Mouse (Mus musculus) neural tube, embryonic 11.5 days (tissue): ENCODE data around the gene Smurf2. TPM values are rescaled to one million over a fixed set of nuclear protein-coding genes. Genes with fewer than 3 reads are reported as not detected.

Experiments
- ATAC-seq: fragments of 200-750 bp; cut with Nextera tagmentation; 2 replicates; pipeline ENCODE4 v1.8.0; 2017; ENCODE audit warnings: moderate number of reproducible peaks, mild to moderate bottlenecking, moderate TSS enrichment, moderate library complexity; ENCODE audit not compliant: insufficient read depth, low FRiP score, low TSS enrichment
- DNase-seq: peaks from one replicate; pipeline ENCODE4 v3.0.0-alpha.2; 2015; ENCODE audit warnings: low spot score
- H3K27ac ChIP-seq: fragments of 300-500 bp; sonication (generic); 2 replicates; pipeline ENCODE4 v1.5.1; 2014; ENCODE audit warnings: low read depth, mild to moderate bottlenecking, low read length
- H3K27me3 ChIP-seq: fragments of 300-500 bp; sonication (generic); 2 replicates; pipeline ENCODE4 v1.6.1; 2014; ENCODE audit warnings: mild to moderate bottlenecking, low read length, mixed read lengths; ENCODE audit not compliant: control insufficient read depth, insufficient read depth
- H3K36me3 ChIP-seq: fragments of 300-500 bp; sonication (generic); 2 replicates; pipeline ENCODE4 v1.6.1; 2014; ENCODE audit warnings: mild to moderate bottlenecking, low read length, moderate library complexity, mixed read lengths; ENCODE audit not compliant: control insufficient read depth, insufficient read depth
- H3K4me1 ChIP-seq: fragments of 300-500 bp; sonication (generic); 2 replicates; pipeline ENCODE4 v1.6.1; 2014; ENCODE audit warnings: low read length, mixed read lengths; ENCODE audit not compliant: control insufficient read depth, insufficient read depth
- H3K4me2 ChIP-seq: fragments of 300-500 bp; sonication (generic); 2 replicates; pipeline ENCODE4 v1.6.1; 2014; ENCODE audit warnings: low read depth, mild to moderate bottlenecking, moderate library complexity
- H3K4me3 ChIP-seq: fragments of 300-500 bp; sonication (generic); 2 replicates; pipeline ENCODE4 v1.5.1; 2014; ENCODE audit warnings: low read depth, low read length
- H3K9ac ChIP-seq: fragments of 300-500 bp; sonication (generic); 2 replicates; pipeline ENCODE4 v1.6.1; 2014; ENCODE audit warnings: mild to moderate bottlenecking, low read length
- H3K9me3 ChIP-seq: fragments of 300-500 bp; sonication (generic); 2 replicates; pipeline ENCODE4 v1.6.1; 2016; ENCODE audit warnings: low read length; ENCODE audit not compliant: control insufficient read depth
- WGBS: fragments of 180-500 bp; shearing (Covaris S2); extraction: QIAGEN DNeasy Blood & Tissue Kit; methylation state at CpG from one replicate; pipeline ENCODE4 v1.1.7; 2014; 5-methylcytosine and 5-hydroxymethylcytosine counted together
- polyA plus RNA-seq: library from polyadenylated mRNA; unstranded; fragments of >200 nt; fragmentation: Nextera tagmentation; extraction: Ambion mirVana; gene quantifications from 2 replicates; pipeline ENCODE4 v1.2.1, GENCODE M21; 2014

The Smurf2 gene
- polyA plus RNA-seq = 16.8 and 18.9 TPM in 2 replicates

DNA sequence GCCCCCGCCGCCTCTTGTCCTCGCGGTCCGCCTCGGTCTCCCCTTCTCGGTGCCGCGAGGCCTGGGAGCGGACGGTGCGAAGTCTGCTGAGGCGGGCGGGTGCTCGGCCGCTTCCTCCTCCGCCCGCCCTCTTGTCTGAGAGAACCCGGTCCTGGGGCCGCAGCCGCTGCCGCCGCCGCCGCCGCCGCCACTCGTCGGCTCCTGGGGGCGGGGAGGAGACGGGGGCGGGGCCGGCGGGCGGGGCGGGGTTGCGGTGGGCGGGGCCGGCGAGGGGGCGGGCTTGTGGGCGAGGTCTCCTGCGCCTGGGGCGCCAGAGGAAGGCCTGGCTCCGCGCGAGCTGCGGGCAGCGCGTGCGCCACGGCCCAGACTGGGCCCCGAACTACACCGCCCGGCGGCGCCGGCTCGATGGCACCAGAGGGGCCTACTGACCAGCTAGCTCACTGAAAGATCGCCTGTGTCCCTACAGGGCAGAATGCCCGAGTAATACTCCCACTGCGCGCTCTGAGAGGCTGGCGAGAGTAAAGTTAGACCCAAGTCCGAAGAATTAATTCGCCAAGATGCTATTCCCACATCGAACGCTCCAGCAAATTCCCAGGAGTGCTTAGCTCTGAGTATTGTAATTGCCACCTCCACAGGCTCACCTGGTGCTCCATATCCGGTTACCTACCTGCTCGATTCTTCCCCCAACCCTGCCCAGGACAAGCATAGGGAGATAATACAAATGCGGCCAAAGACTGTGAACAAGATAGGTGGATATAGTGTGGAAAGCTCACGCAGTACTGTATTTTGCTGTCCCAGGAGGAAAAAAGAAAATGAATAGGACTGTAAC is at the start of gene Smurf2:
TSS of gene Smurf2 (minus strand) at position 165 of the 829 bp plus-strand sequence.
- peak; percentile 95 for ATAC-seq
- Histone ChIP-seq H3K4me1 (peaks cover 11% of the 10 kb centered on the region), H3K9me3 (no peaks in the 10 kb centered on the region), H3K9ac (peak within 1 kb of the TSS; percentile 95), H3K4me3 (peak within 1 kb of the TSS; percentile 95), H3K4me2 (peak within 1 kb of the TSS; percentile 89), H3K36me3 (no peaks in the 10 kb centered on the region), H3K27me3 (no peaks in the 10 kb centered on the region), H3K27ac (peak within 1 kb of the TSS; percentile 95)
- 4% methylated on average over 46 of the region's 72 CpGs for WGBS
- peak; percentile 90 for DNase-seq

DNA sequence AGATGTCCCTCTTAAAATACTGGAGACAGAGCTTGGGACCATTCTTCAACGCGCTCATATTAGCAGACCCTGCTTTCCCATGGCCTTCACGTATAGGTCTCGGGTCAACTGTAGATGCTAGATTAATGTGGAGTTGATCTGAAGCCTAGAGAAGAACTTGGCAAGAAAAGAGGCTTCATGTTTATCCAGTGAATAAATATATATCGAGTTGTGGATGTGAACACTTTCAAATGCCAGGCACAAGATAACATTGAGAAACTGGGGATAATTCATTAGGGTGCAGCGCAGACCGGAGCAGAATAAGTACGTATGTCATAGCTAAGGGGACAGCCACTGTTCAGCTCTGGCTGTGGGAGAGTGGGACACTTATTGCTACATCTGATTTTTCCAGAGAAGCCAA is 49.3 kb upstream of the Smurf2 start:
- no peaks in the 10 kb centered on the region for H3K9me3 ChIP-seq
- no peak for ATAC-seq
- no peak overlapping the region for H3K9ac ChIP-seq
- no peaks in the 10 kb centered on the region for H3K4me1 ChIP-seq
- H3K36me3 ChIP-seq = no peaks in the 10 kb centered on the region
- WGBS = 95% methylated on average over 8 of the region's 8 CpGs
- no peaks in the 10 kb centered on the region for H3K27me3 ChIP-seq
- no peak overlapping the region for H3K4me3 ChIP-seq
- no peak overlapping the region for H3K4me2 ChIP-seq
- H3K27ac ChIP-seq = no peak overlapping the region
- no peak for DNase-seq

GRCm38 (mm10) chr11:106967630-106968029 is 47.1 kb upstream of the Smurf2 start:
- Histone ChIP-seq H3K4me3 (no peak overlapping the region), H3K36me3 (no peaks in the 10 kb centered on the region), H3K4me1 (no peaks in the 10 kb centered on the region), H3K9ac (no peak overlapping the region), H3K27ac (no peak overlapping the region), H3K9me3 (no peaks in the 10 kb centered on the region), H3K27me3 (no peaks in the 10 kb centered on the region), H3K4me2 (no peak overlapping the region)
- WGBS = 73% methylated on average over 10 of the region's 10 CpGs
- DNase-seq = no peak
- ATAC-seq = no peak

GRCm38 (mm10) chr11:106965881-106966280 is 45.4 kb upstream of the Smurf2 start:
- 91% methylated on average over 4 of the region's 4 CpGs for WGBS
- H3K27me3 ChIP-seq = no peaks in the 10 kb centered on the region

GRCm38 (mm10) chr11:106962310-106962709 is 41.8 kb upstream of the Smurf2 start:
- WGBS = 87% methylated on average over 9 of the region's 9 CpGs
- Histone ChIP-seq H3K4me2 (no peak overlapping the region), H3K36me3 (no peaks in the 10 kb centered on the region), H3K27ac (no peak overlapping the region), H3K4me1 (no peaks in the 10 kb centered on the region), H3K9me3 (no peaks in the 10 kb centered on the region; the same call in 1 of the 2 replicates), H3K9ac (no peak overlapping the region), H3K4me3 (no peak overlapping the region), H3K27me3 (no peaks in the 10 kb centered on the region)
- ATAC-seq = no peak
- DNase-seq = no peak

More at GRCm38 (mm10) chr11:106965881-106966280, 45.4 kb upstream of the Smurf2 start:
- H3K36me3 ChIP-seq = no peaks in the 10 kb centered on the region
- H3K4me3 ChIP-seq = no peak overlapping the region
- no peak for ATAC-seq
- H3K27ac ChIP-seq = no peak overlapping the region
- H3K4me1 ChIP-seq = no peaks in the 10 kb centered on the region
- no peak for DNase-seq
- H3K9ac ChIP-seq = no peak overlapping the region
- H3K9me3 ChIP-seq = no peaks in the 10 kb centered on the region
- H3K4me2 ChIP-seq = no peak overlapping the region

DNA sequence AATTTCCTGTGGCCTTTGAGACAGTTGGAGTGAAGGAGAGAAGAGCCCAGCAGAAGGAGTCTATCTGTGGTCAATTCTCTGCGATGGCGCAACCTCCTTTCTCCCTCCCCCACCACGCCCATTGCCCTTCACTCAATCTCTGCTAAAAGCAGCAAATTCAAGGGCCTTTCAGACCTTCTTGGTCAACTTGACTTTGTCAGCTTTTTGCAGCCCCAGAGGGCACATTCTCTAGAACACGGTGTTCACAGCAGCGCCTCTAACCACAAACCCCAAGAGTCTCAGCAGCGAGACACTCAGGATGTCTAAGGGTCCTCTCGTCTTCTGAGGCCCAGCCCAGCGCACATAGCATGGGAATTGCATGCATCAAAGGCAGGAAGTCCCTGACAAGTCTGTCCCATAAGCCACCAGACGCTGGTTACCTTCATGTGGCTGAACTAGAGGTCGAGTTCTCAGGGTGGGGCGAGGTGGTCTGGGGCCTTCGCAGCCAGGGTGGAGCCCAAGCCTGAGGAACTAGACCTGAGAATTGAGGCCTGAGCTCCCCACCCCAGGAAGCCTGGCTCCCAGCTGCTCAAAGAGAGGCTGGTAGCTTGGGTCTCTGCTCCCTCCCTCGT is 41.1 kb upstream of the Smurf2 start:
- no peak for ATAC-seq

GRCm38 (mm10) chr11:106959121-106959520 is 38.6 kb upstream of the Smurf2 start:
- H3K9ac ChIP-seq = no peak overlapping the region
- no peak for ATAC-seq
- WGBS = 91% methylated on average over 5 of the region's 5 CpGs

More for the DNA sequence above, 41.1 kb upstream of the Smurf2 start:
- Histone ChIP-seq H3K27me3 (no peaks in the 10 kb centered on the region), H3K36me3 (no peaks in the 10 kb centered on the region), H3K9ac (no peak overlapping the region), H3K27ac (no peak overlapping the region), H3K9me3 (no peaks in the 10 kb centered on the region; the same call in 1 of the 2 replicates), H3K4me1 (no peaks in the 10 kb centered on the region), H3K4me2 (no peak overlapping the region), H3K4me3 (no peak overlapping the region)
- 79% methylated on average over 13 of the region's 13 CpGs for WGBS
- DNase-seq = no peak

GRCm38 (mm10) chr11:106958407-106959071 is 38.0 kb upstream of the Smurf2 start:
- no peaks in the 10 kb centered on the region for H3K36me3 ChIP-seq
- H3K9me3 ChIP-seq = no peaks in the 10 kb centered on the region; the same call in 1 of the 2 replicates
- H3K27ac ChIP-seq = no peak overlapping the region
- WGBS = 80% methylated on average over 6 of the region's 6 CpGs
- no peak overlapping the region for H3K9ac ChIP-seq
- ATAC-seq (no peak), DNase-seq (no peak)
- H3K27me3 ChIP-seq = no peaks in the 10 kb centered on the region
- no peaks in the 10 kb centered on the region for H3K4me1 ChIP-seq
- H3K4me2 ChIP-seq = no peak overlapping the region
- no peak overlapping the region for H3K4me3 ChIP-seq

More at GRCm38 (mm10) chr11:106959121-106959520, 38.6 kb upstream of the Smurf2 start:
- Histone ChIP-seq H3K27ac (no peak overlapping the region), H3K27me3 (no peaks in the 10 kb centered on the region), H3K36me3 (no peaks in the 10 kb centered on the region), H3K4me1 (no peaks in the 10 kb centered on the region), H3K4me2 (no peak overlapping the region), H3K9me3 (no peaks in the 10 kb centered on the region; the same call in 1 of the 2 replicates), H3K4me3 (no peak overlapping the region)
- no peak for DNase-seq
